Mouse (Mus musculus) lung, adult 2 months (tissue): ENCODE measurements around the gene Zfp667.

Source experiments
- CTCF ChIP-seq: fragments of 200-500 bp; IDR thresholded peaks from 2 replicates; pipeline ENCODE4 v1.5.1; 2011; ENCODE audit warnings: mild to moderate bottlenecking, low read length, control low read depth; ENCODE audit not compliant: insufficient read depth
- POLR2A ChIP-seq: fragments of 200-500 bp; IDR thresholded peaks from 2 replicates; pipeline ENCODE4 v1.6.1; 2011; ENCODE audit warnings: low read depth, mild to moderate bottlenecking, control low read depth, low read length, borderline replicate concordance; ENCODE audit errors: extremely low read depth

DNA sequence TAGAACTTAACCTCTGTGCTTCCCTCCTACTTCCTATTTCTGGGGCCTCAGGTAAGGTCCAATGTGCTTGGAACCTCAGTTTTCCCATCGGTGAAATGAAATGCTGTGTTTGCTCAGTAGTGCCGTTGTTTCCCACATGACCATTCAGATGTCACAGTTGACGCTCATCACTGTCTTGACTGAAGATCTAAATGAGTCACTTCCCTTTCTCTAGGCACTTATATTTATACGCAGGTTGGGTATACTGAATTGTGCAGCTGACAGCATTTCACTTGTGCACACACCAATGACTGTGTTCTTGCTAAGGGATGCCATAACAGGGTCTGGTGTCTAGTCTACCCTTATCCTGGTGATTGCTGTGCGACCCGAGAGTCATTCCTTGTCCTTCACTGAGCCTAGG is 1.0 kb upstream of the Zfp667 start:
- TF ChIP-seq CTCF (no peak), POLR2A (no peak)
